Mouse (Mus musculus): ENCODE results near the gene Trh. TPM values are rescaled to one million over a fixed set of nuclear protein-coding genes. Genes with fewer than 3 reads are reported as not detected.
A peak's percentile ranks its signal among the peaks of the same experiment; 100 is the strongest.

The Trh gene
- total and polyA plus RNA-seq, 3 experiments, result not detected

GRCm38 (mm10) chr6:92273652-92274322 is 29.3 kb upstream of the Trh start:
- H3K79me2 ChIP-seq (replicated peaks; ENCODE audit: control insufficient read depth, insufficient read depth, low read length), result no peaks in the 10 kb centered on the region
- no peaks in the 10 kb centered on the region for H3K4me1 ChIP-seq (ENCODE audit: control insufficient read depth, insufficient read depth, low read length)
- 52% methylated on average over 6 of the region's 6 CpGs for WGBS
- TF ChIP-seq POLR2A (IDR thresholded peaks at IDR 0.05; ENCODE audit: insufficient read depth, low read depth, low read length) (no peak), CTCF (IDR thresholded peaks at IDR 0.05) (no peak), EP300 (IDR thresholded peaks at IDR 0.05; ENCODE audit: insufficient read depth, low read depth, low read length) (no peak)
- no peak overlapping the region for H3K4me3 ChIP-seq
- intact Hi-C loops (cut with DNase I), result no loop called here
- no peak overlapping the region for H3K27ac ChIP-seq
- H3K9ac ChIP-seq (ENCODE audit: low read depth, low read length), result no peak overlapping the region
- no peaks in the 10 kb centered on the region for H3K36me3 ChIP-seq (ENCODE audit: control insufficient read depth, insufficient read depth, low read length)
- 0 out of 2 replicates have a peak, but pooled peaks cover 1% of the 10 kb centered on the region for H3K27me3 ChIP-seq (ENCODE audit: control insufficient read depth, insufficient read depth, low read length)
- DNase-seq, result no peak

GRCm38 (mm10) chr6:92272601-92273000 is 28.2 kb upstream of the Trh start:
- Histone ChIP-seq H3K4me3 (no peak overlapping the region), H3K4me1 (ENCODE audit: control insufficient read depth, insufficient read depth, low read length) (no peaks in the 10 kb centered on the region), H3K36me3 (ENCODE audit: control insufficient read depth, insufficient read depth, low read length) (no peaks in the 10 kb centered on the region), H3K79me2 (replicated peaks; ENCODE audit: control insufficient read depth, insufficient read depth, low read length) (no peaks in the 10 kb centered on the region), H3K27me3 (ENCODE audit: control insufficient read depth, insufficient read depth, low read length) (0 out of 2 replicates have a peak, but pooled peaks cover 1% of the 10 kb centered on the region), H3K27ac (no peak overlapping the region), H3K9ac (ENCODE audit: low read depth, low read length) (no peak overlapping the region)
- no peak for TF ChIP-seq POLR2A (IDR thresholded peaks at IDR 0.05; ENCODE audit: insufficient read depth, low read depth, low read length)
- TF ChIP-seq CTCF (IDR thresholded peaks at IDR 0.05), result no peak
- no peak for TF ChIP-seq EP300 (IDR thresholded peaks at IDR 0.05; ENCODE audit: insufficient read depth, low read depth, low read length)
- DNase-seq, result no peak
- WGBS, result 70% methylated on average over 3 of the region's 3 CpGs
- intact Hi-C loops (cut with DNase I), result no loop called here

GRCm38 (mm10) chr6:92269019-92269418 is 24.6 kb upstream of the Trh start:
- H3K4me1 ChIP-seq (ENCODE audit: control insufficient read depth, insufficient read depth, low read length), result no peaks in the 10 kb centered on the region
- H3K9ac ChIP-seq (ENCODE audit: low read depth, low read length), result no peak overlapping the region
- intact Hi-C loops (cut with DNase I), result loop anchor here (2.0 to 5.0 kb wide), 3 partner anchors 48 to 368 kb away; no protein-coding TSS in a partner anchor
- no peak overlapping the region for H3K27ac ChIP-seq
- 0 out of 2 replicates have a peak, but pooled peaks cover 1% of the 10 kb centered on the region for H3K27me3 ChIP-seq (ENCODE audit: control insufficient read depth, insufficient read depth, low read length)
- peak; percentile 44 to 72 for DNase-seq
- peak; percentile 90 for TF ChIP-seq CTCF (IDR thresholded peaks at IDR 0.05)
- no peak for TF ChIP-seq POLR2A (IDR thresholded peaks at IDR 0.05; ENCODE audit: insufficient read depth, low read depth, low read length)
- TF ChIP-seq EP300 (IDR thresholded peaks at IDR 0.05; ENCODE audit: insufficient read depth, low read depth, low read length), result peak; percentile 83; the same call in 1 of the 2 replicates
- 10% methylated on average over 4 of the region's 4 CpGs for WGBS
- no peak overlapping the region for H3K4me3 ChIP-seq
- no peaks in the 10 kb centered on the region for H3K36me3 ChIP-seq (ENCODE audit: control insufficient read depth, insufficient read depth, low read length)
- H3K79me2 ChIP-seq (replicated peaks; ENCODE audit: control insufficient read depth, insufficient read depth, low read length), result no peaks in the 10 kb centered on the region

- H3K4me1 ChIP-seq (ENCODE audit: control insufficient read depth, insufficient read depth, low read length), result no peaks in the 10 kb centered on the region
- DNase-seq, result no peak
- no peak overlapping the region for H3K9ac ChIP-seq (ENCODE audit: low read depth, low read length)
- H3K4me3 ChIP-seq, result no peak overlapping the region
- TF ChIP-seq POLR2A (IDR thresholded peaks at IDR 0.05; ENCODE audit: insufficient read depth, low read depth, low read length), result no peak
- TF ChIP-seq EP300 (IDR thresholded peaks at IDR 0.05; ENCODE audit: insufficient read depth, low read depth, low read length), result no peak
- TF ChIP-seq CTCF (IDR thresholded peaks at IDR 0.05), result no peak
- H3K79me2 ChIP-seq (replicated peaks; ENCODE audit: control insufficient read depth, insufficient read depth, low read length), result no peaks in the 10 kb centered on the region
- no peaks in the 10 kb centered on the region for H3K36me3 ChIP-seq (ENCODE audit: control insufficient read depth, insufficient read depth, low read length)
- H3K27me3 ChIP-seq (ENCODE audit: control insufficient read depth, insufficient read depth, low read length), result 0 out of 2 replicates have a peak, but pooled peaks cover 1% of the 10 kb centered on the region
- intact Hi-C loops (cut with DNase I), result loop anchor here (2.0 to 5.0 kb wide), 3 partner anchors 47 to 367 kb away; no protein-coding TSS in a partner anchor
- 35% methylated on average over 1 of the region's 1 CpGs for WGBS
- H3K27ac ChIP-seq, result no peak overlapping the region
Observed at GRCm38 (mm10) chr6:92268001-92268400, 23.6 kb upstream of the Trh start.

- intact Hi-C loops (cut with DNase I), result no loop called here
- Histone ChIP-seq H3K79me2 (replicated peaks; ENCODE audit: control insufficient read depth, insufficient read depth, low read length) (no peaks in the 10 kb centered on the region), H3K9ac (ENCODE audit: low read depth, low read length) (no peak overlapping the region), H3K4me3 (no peak overlapping the region), H3K4me1 (ENCODE audit: control insufficient read depth, insufficient read depth, low read length) (no peaks in the 10 kb centered on the region), H3K27me3 (ENCODE audit: control insufficient read depth, insufficient read depth, low read length) (no peaks in the 10 kb centered on the region), H3K27ac (no peak overlapping the region), H3K36me3 (ENCODE audit: control insufficient read depth, insufficient read depth, low read length) (no peaks in the 10 kb centered on the region)
- 54% methylated on average over 4 of the region's 4 CpGs for WGBS
- DNase-seq, result no peak
- TF ChIP-seq CTCF (IDR thresholded peaks at IDR 0.05) (no peak), POLR2A (IDR thresholded peaks at IDR 0.05; ENCODE audit: insufficient read depth, low read depth, low read length) (no peak), EP300 (IDR thresholded peaks at IDR 0.05; ENCODE audit: insufficient read depth, low read depth, low read length) (no peak)
Observed at GRCm38 (mm10) chr6:92261162-92261843, 16.9 kb upstream of the Trh start.

GRCm38 (mm10) chr6:92255346-92255745 is 10.9 kb upstream of the Trh start:
- intact Hi-C loops (cut with DNase I), result no loop called here
- H3K27ac ChIP-seq, result no peak overlapping the region
- H3K4me1 ChIP-seq (ENCODE audit: control insufficient read depth, insufficient read depth, low read length), result no peaks in the 10 kb centered on the region
- H3K36me3 ChIP-seq (ENCODE audit: control insufficient read depth, insufficient read depth, low read length), result no peaks in the 10 kb centered on the region
- no peaks in the 10 kb centered on the region for H3K79me2 ChIP-seq (replicated peaks; ENCODE audit: control insufficient read depth, insufficient read depth, low read length)
- H3K9ac ChIP-seq (ENCODE audit: low read depth, low read length), result no peak overlapping the region
- DNase-seq, result no peak
- no peaks in the 10 kb centered on the region for H3K27me3 ChIP-seq (ENCODE audit: control insufficient read depth, insufficient read depth, low read length)
- H3K4me3 ChIP-seq, result no peak overlapping the region
- TF ChIP-seq CTCF (IDR thresholded peaks at IDR 0.05) (no peak), POLR2A (IDR thresholded peaks at IDR 0.05; ENCODE audit: insufficient read depth, low read depth, low read length) (no peak)

All from heart, adult 2 months (tissue).